Mouse (Mus musculus): Measurements from ENCODE around the gene Cltb. TPM values are rescaled to one million over a fixed set of nuclear protein-coding genes. Genes with fewer than 3 reads are reported as not detected.

Cltb gene
- polyA plus RNA-seq, 1 experiment from 2014 or later: 32.3 TPM

Small RNA genes within 50 kb of the gene (microRNA-seq; reads per million reads assigned to microRNA genes)
- not detected for gene Gm24195 (ENCODE audit: borderline number of aligned reads)

Other genes starting within 250 kb of the Cltb start
- 1.5 TPM in 2 replicates for gene Cplx2, start 240.0 kb downstream of the Cltb start, polyA plus RNA-seq (2014; fragmentation: Nextera tagmentation; extraction: Ambion mirVana)
- gene Thoc3, start 142.5 kb downstream of the Cltb start, polyA plus RNA-seq (2014; fragmentation: Nextera tagmentation; extraction: Ambion mirVana): 121 and 130 TPM in 2 replicates
- 10.1 and 11.6 TPM in 2 replicates for gene Simc1, start 107.6 kb downstream of the Cltb start, polyA plus RNA-seq (2014; fragmentation: Nextera tagmentation; extraction: Ambion mirVana)
- 95.1 and 104 TPM in 2 replicates for gene 4833439L19Rik, start 45.9 kb downstream of the Cltb start, polyA plus RNA-seq (2014; fragmentation: Nextera tagmentation; extraction: Ambion mirVana)
- 15.1 and 16.8 TPM in 2 replicates for gene Arl10, start 36.3 kb downstream of the Cltb start, polyA plus RNA-seq (2014; fragmentation: Nextera tagmentation; extraction: Ambion mirVana)
- 137 and 152 TPM in 2 replicates for gene Nop16, start 21.3 kb downstream of the Cltb start, polyA plus RNA-seq (2014; fragmentation: Nextera tagmentation; extraction: Ambion mirVana)
- 162 and 177 TPM in 2 replicates for gene Higd2a, start 21.1 kb downstream of the Cltb start, polyA plus RNA-seq (2014; fragmentation: Nextera tagmentation; extraction: Ambion mirVana)
- gene Faf2, start 10.4 kb upstream of the Cltb start, polyA plus RNA-seq (2014; fragmentation: Nextera tagmentation; extraction: Ambion mirVana): 52.7 and 55.2 TPM in 2 replicates
- gene Rnf44, start 82.6 kb upstream of the Cltb start, polyA plus RNA-seq (2014; fragmentation: Nextera tagmentation; extraction: Ambion mirVana): 71.5 and 82.3 TPM in 2 replicates
- 7.4 and 8.3 TPM in 2 replicates for gene Cdhr2, start 90.1 kb upstream of the Cltb start, polyA plus RNA-seq (2014; fragmentation: Nextera tagmentation; extraction: Ambion mirVana)
- 0.29 and 0.30 TPM in 2 replicates for gene Gprin1, start 138.5 kb upstream of the Cltb start, polyA plus RNA-seq (2014; fragmentation: Nextera tagmentation; extraction: Ambion mirVana)
- not detected in 2 replicates for gene Sncb, start 155.3 kb upstream of the Cltb start, polyA plus RNA-seq (2014; fragmentation: Nextera tagmentation; extraction: Ambion mirVana)
- gene Eif4e1b, start 172.7 kb upstream of the Cltb start, polyA plus RNA-seq (2014; fragmentation: Nextera tagmentation; extraction: Ambion mirVana): not detected in 2 replicates
- gene Tspan17, start 178.0 kb upstream of the Cltb start, polyA plus RNA-seq (2014; fragmentation: Nextera tagmentation; extraction: Ambion mirVana): 2.3 and 2.6 TPM in 2 replicates